Mouse (Mus musculus) spleen, adult 2 months (tissue): ENCODE measurements around the gene Pdzk1. TPM values are rescaled to one million over a fixed set of nuclear protein-coding genes. Genes with fewer than 3 reads are reported as not detected.

Experiments
- DNase-seq, 2 experiments: peaks; one replicate each; pipeline versions ENCODE4 v3.0.0 to v3.0.0-alpha.2; 2012 to 2021; ENCODE audit warnings: low spot score in 2 of 2, low read depth in 1 of 2
- H3K27ac ChIP-seq: fragments of 200-500 bp; 2 replicates; pipeline ENCODE4 v1.5.1; 2012; ENCODE audit warnings: low read length, inconsistent platforms; ENCODE audit not compliant: insufficient read depth
- H3K27me3 ChIP-seq: fragments of 200-500 bp; 2 replicates; pipeline ENCODE4 v1.6.1; 2012; ENCODE audit warnings: mild to moderate bottlenecking, moderate library complexity, low read length, inconsistent platforms; ENCODE audit not compliant: control insufficient read depth, insufficient read depth
- H3K36me3 ChIP-seq: fragments of 200-500 bp; 2 replicates; pipeline ENCODE4 v1.6.1; 2012; ENCODE audit warnings: mild to moderate bottlenecking, low read length, inconsistent platforms; ENCODE audit not compliant: control insufficient read depth, insufficient read depth
- H3K4me1 ChIP-seq: fragments of 200-500 bp; 2 replicates; pipeline ENCODE4 v1.6.1; 2011; ENCODE audit warnings: inconsistent platforms; ENCODE audit not compliant: control insufficient read depth, insufficient read depth, insufficient read length
- H3K4me3 ChIP-seq: fragments of 200-500 bp; 2 replicates; pipeline ENCODE4 v1.5.1; 2011; ENCODE audit warnings: mild to moderate bottlenecking, inconsistent platforms; ENCODE audit not compliant: insufficient read depth, insufficient read length; ENCODE audit errors: extremely low read depth
- CTCF ChIP-seq: fragments of 200-500 bp; IDR thresholded peaks from 2 replicates; pipeline ENCODE4 v1.5.1; 2011; ENCODE audit warnings: mild to moderate bottlenecking, inconsistent platforms; ENCODE audit not compliant: insufficient read depth, insufficient read length, insufficient replicate concordance; ENCODE audit errors: extremely low read depth
- POLR2A ChIP-seq: fragments of 200-500 bp; IDR thresholded peaks from 2 replicates; pipeline ENCODE4 v1.6.1; 2011; ENCODE audit warnings: low read depth, low read length, inconsistent platforms
- WGBS: fragments of 180-500 bp; shearing (Covaris S2); methylation state at CpG from one replicate; pipeline ENCODE4 v1.1.7; 2018; 5-methylcytosine and 5-hydroxymethylcytosine counted together
- polyA plus RNA-seq: library from polyadenylated mRNA; depleted of rRNA; stranded (reverse); fragments of >200 nt; gene quantifications from 2 replicates; pipeline ENCODE4 v1.2.3, GENCODE M21; 2012; rRNA removed

Pdzk1 gene
- 0.11 TPM in 1 of 2 replicates, not detected in the other for polyA plus RNA-seq

GRCm38 (mm10) chr3:96828984-96829383 lies at the start of gene Pdzk1, which contains the start of gene Cd160:
Gene Pdzk1 (plus strand): TSS chr3:96829284.
Gene Cd160 (minus strand): TSS chr3:96829351.
- no peaks in the 10 kb centered on the region for H3K27me3 ChIP-seq
- TF ChIP-seq CTCF = no peak
- no peak for TF ChIP-seq POLR2A
- no peaks in the 10 kb centered on the region for H3K4me1 ChIP-seq
- WGBS = 71% methylated on average over 1 of the region's 1 CpGs
- DNase-seq = no peak
- H3K36me3 ChIP-seq = no peaks in the 10 kb centered on the region
- no peak within 1 kb of the TSS for H3K27ac ChIP-seq
- no peak within 1 kb of the TSS for H3K4me3 ChIP-seq

- no peaks in the 10 kb centered on the region; the same call in 1 of the 2 replicates for H3K4me1 ChIP-seq
- DNase-seq = no peak
- H3K27me3 ChIP-seq = no peaks in the 10 kb centered on the region
- H3K27ac ChIP-seq = no peak overlapping the region
- peaks cover 18% of the 10 kb centered on the region for H3K36me3 ChIP-seq
- WGBS = 95% methylated on average over 8 of the region's 8 CpGs
- no peak for TF ChIP-seq CTCF
- no peak for TF ChIP-seq POLR2A
- H3K4me3 ChIP-seq = no peak overlapping the region
These were observed 46.8 kb upstream of the Pdzk1 start for GRCm38 (mm10) chr3:96782236-96782635.

DNA sequence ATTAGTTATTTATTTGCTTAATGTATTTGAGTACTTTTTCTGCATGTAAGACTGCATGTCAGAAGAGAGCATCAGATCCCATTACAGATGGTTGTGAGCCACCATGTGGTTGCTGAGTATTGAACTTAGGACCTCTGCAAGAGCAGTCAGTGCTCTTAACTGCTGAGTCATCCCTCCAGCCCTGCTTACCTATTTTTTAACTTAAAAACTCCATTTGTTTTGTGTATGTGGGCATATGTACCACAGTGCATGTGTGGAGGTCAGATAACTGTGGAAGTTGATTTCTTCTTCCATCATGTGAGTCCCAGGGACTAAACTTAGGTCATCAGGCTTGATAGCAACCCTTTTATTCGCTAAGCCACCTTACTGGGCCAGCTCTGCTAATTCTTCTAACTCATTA lies 41.3 kb upstream of the Pdzk1 start:
- 88% methylated on average over 1 of the region's 1 CpGs for WGBS
- DNase-seq = no peak
- H3K27me3 ChIP-seq = no peaks in the 10 kb centered on the region

DNA sequence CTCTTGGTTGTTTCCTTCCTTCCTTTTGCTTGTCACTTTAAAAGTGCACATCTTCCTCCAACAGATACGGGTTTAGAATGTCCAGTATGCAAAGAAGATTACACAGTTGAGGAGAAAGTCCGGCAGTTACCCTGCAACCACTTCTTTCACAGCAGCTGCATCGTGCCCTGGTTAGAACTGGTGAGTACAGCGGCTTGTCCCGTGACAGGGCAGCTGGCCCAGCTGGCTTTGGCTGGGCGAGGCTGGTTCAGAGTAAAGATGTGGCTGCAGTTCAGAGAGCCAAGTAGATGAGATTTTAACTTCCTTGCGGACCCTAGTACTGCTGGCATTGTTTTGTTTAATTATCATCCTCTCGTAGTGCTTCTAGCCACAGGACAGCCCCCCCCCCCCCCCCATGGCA lies 40.6 kb upstream of the Pdzk1 start:
- no peak overlapping the region for H3K4me3 ChIP-seq
- no peak for DNase-seq
- H3K27ac ChIP-seq = no peak overlapping the region
- H3K27me3 ChIP-seq = no peaks in the 10 kb centered on the region
- peaks cover 42% of the 10 kb centered on the region for H3K36me3 ChIP-seq
- no peak for TF ChIP-seq POLR2A
- no peak for TF ChIP-seq CTCF
- WGBS = 78% methylated on average over 8 of the region's 8 CpGs
- H3K4me1 ChIP-seq = no peaks in the 10 kb centered on the region

More for the DNA sequence above, 41.3 kb upstream of the Pdzk1 start:
- no peak overlapping the region for H3K4me3 ChIP-seq
- no peak overlapping the region for H3K27ac ChIP-seq
- TF ChIP-seq POLR2A (no peak), CTCF (no peak)
- no peaks in the 10 kb centered on the region for H3K4me1 ChIP-seq
- peaks cover 40% of the 10 kb centered on the region for H3K36me3 ChIP-seq

GRCm38 (mm10) chr3:96800254-96800653 lies 28.8 kb upstream of the Pdzk1 start:
- no peak overlapping the region for H3K4me3 ChIP-seq
- H3K4me1 ChIP-seq = no peaks in the 10 kb centered on the region
- no peak overlapping the region for H3K27ac ChIP-seq
- DNase-seq = no peak
- H3K36me3 ChIP-seq = no peaks in the 10 kb centered on the region
- H3K27me3 ChIP-seq = no peaks in the 10 kb centered on the region
- no peak for TF ChIP-seq POLR2A
- no peak for TF ChIP-seq CTCF
- WGBS = 92% methylated on average over 11 of the region's 11 CpGs

DNA sequence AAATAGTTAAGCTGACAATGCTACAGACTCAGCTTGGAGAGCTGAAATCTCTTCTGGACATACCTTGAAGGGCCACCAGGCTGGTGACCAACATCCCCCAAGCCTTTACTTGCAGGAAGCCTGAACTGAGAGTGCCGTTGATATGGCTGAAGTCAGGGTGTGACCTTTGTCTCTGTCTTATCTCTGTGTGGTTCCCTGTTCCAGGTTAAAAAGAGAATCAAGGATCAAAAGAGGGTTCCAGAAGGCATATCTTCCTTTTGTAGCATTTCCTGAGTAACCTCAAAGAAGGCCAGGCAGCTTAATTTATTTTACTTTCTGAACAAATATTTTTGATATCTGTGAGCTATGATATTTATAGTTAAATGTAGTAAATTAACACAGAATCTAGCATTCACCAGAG lies 26.9 kb upstream of the Pdzk1 start:
- Histone ChIP-seq H3K4me1 (no peaks in the 10 kb centered on the region), H3K27ac (no peak overlapping the region), H3K4me3 (no peak overlapping the region), H3K27me3 (no peaks in the 10 kb centered on the region), H3K36me3 (no peaks in the 10 kb centered on the region)
- 66% methylated on average over 1 of the region's 1 CpGs for WGBS
- TF ChIP-seq CTCF (no peak), POLR2A (no peak)
- DNase-seq = no peak

- H3K4me3 ChIP-seq = no peak overlapping the region
- no peak for DNase-seq
- no peaks in the 10 kb centered on the region for H3K27me3 ChIP-seq
- H3K4me1 ChIP-seq = no peaks in the 10 kb centered on the region
- no peak for TF ChIP-seq CTCF
- TF ChIP-seq POLR2A = no peak
- H3K27ac ChIP-seq = no peak overlapping the region
- H3K36me3 ChIP-seq = no peaks in the 10 kb centered on the region
- 93% methylated on average over 3 of the region's 3 CpGs for WGBS
These were observed 20.9 kb upstream of the Pdzk1 start for GRCm38 (mm10) chr3:96808136-96808535.
